Mouse (Mus musculus) lung, postnatal 0 days (tissue): ENCODE results near the gene Lats1.

Source experiments
- CTCF ChIP-seq: IDR thresholded peaks from 2 replicates; pipeline ENCODE4 v1.5.1; 2016; ENCODE audit warnings: antibody characterized with exemption, mild to moderate bottlenecking
- EP300 ChIP-seq: IDR thresholded peaks from 2 replicates; pipeline ENCODE4 v1.6.1; 2016; ENCODE audit warnings: antibody characterized with exemption, mild to moderate bottlenecking, control low read depth

DNA sequence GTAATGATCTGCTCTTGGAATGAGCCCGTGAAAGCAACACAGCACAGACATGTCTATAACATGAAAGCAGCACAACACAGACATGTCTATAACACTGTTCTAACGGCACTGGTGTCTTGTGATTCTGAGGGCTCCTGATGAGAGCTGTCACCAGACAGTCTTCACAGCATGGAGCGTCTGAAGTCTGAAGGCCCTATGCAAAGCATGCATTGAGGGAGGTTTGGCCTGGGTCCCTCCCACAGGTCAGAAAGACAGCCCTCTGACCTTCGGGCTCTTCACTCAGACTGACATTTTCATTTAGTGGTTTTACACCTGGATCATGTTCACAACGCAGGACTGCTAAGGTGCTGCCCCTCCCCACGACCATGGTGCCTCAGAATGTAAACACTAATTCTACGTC lies 34.0 kb downstream of the Lats1 start:
- TF ChIP-seq CTCF (no peak), EP300 (no peak)
